Mouse (Mus musculus) Muller cell, postnatal 12 days (primary cell): ENCODE measurements at regions not wholly inside any gene's neighbourhood (a gene's known extent, or its start where the extent isn't known, plus 50 kb on each side); places are given as distances from the start of the nearest gene placed in this dataset.

Experiments used
- DNase-seq: peaks from one replicate; pipeline ENCODE4 v3.0.0-alpha.2; 2015; ENCODE audit errors: inconsistent ontology term

DNA sequence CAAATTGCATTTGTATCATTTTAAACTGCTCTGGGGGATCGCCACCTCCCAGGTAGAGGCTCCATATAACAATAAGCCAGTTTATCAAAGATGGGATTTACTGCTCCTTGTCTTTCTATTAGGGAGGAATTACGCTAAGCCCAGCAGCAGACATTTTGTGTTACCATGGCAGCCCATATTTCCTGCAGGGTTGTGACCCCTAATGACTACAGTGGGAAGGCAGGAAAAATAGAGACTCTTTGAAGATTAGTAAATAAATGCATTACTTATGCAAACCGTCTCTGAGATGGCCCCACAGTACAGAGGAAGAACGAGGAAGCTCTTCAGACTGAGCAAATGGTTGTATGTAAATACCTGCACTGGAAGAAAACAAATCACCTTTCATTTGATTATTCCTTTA, 237.5 kb upstream of the Zic3 start:
- DNase-seq, result no peak

DNA sequence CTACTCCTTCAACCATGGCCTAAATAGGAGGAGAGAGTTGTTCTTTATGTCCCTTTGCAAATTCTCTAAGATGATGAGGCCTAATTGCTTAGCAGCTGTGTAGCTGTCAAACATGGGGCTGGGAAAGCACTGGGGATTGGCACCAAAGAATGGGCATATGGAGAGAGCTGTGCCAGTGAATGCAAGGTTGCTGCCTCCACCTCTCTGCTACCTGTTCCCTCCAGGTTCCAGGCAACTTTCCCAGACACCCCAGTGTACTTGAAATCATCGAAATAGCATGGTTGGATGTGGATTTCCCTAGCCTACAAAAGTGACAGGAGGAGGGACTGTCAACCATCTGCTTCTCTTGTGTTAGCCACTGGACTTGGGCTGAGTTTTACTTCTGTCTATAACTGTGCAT, 234.9 kb upstream of the Zic3 start:
- DNase-seq, result no peak

DNA sequence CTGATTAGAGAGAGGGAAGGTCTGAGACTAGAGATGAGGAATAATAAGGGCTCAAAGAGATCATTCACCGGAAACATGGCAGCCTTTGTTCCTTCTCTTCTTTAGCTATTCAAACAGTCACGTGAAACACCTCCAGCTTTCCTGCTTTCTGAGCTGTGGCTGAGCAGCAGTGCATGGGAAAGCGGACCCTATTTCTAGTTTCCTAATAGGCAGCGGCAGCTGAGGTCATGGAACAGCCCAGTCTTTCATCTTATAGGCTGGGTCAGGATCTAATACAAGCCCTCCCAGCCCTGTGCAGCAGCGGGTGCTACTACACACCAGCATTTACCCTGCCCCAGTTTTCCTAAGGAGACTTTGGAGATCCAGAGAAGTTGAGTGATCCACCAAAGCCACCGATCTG, 224.5 kb upstream of the Zic3 start:
- DNase-seq, result peak; percentile 22

DNA sequence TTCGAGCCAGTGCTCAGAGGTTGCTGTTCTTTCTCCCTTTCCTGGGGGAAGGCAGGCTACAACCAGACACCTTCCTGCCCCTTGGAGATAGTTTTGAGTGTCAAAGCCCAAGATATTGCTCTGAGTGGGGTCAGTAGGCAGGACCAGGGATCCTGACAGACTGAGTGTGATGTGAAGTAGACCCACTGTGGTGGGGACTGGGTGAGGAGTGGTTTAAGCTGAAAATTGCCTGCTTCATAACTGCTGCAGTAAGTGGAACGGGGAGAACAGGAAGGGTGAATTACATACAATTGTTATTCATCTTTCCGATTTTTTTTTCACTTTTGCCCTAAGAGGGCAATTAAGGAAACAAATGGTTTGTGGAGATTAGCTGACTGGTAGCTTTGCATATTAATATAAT, 224.1 kb upstream of the Zic3 start:
- DNase-seq, result no peak

DNA sequence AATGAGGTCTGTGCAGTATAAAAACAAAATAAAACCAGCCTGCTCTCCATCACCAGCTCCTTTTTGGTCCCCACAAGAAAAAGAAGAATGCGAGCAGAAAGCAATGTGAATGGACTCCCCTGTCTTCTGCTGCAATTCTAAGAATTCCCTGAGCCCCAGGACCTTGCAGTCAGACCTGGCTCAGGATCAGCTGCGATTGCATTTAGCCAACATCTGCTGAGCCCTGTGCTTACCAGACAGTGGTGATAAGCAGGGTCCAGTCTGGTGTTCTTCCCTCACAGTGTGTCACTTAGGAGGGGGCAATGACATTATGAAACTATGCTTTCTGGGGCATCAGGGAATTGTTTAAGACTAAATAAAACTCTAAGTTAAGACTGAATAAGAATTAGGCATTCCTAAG, 223.6 kb upstream of the Zic3 start:
- peak; percentile 22 for DNase-seq
